Mouse (Mus musculus): ENCODE results near the gene Prickle4. TPM values are rescaled to one million over a fixed set of nuclear protein-coding genes. Genes with fewer than 3 reads are reported as not detected.

Gene Prickle4
- polyA plus RNA-seq, 1 experiment: not detected

GRCm38 (mm10) chr17:47710036-47710435 lies 15.5 kb upstream of the Prickle4 start:
- Histone ChIP-seq H3K4me1 (ENCODE audit: control insufficient read depth, insufficient read depth, low read length) (peaks cover 5% of the 10 kb centered on the region; the same call in 1 of the 2 replicates), H3K27ac (ENCODE audit: insufficient read depth, low read depth, low read length) (no peak overlapping the region), H3K4me3 (ENCODE audit: insufficient read depth, low read depth, low read length) (no peak overlapping the region)
- WGBS: 87% methylated on average over 3 of the region's 3 CpGs
- no peak for TF ChIP-seq CTCF (IDR thresholded peaks at IDR 0.05; ENCODE audit: insufficient read depth, low read depth, low read length)
- TF ChIP-seq POLR2A (IDR thresholded peaks at IDR 0.05; ENCODE audit: insufficient read depth, low read depth, low read length): no peak

GRCm38 (mm10) chr17:47708972-47709371 lies 14.4 kb upstream of the Prickle4 start:
- Histone ChIP-seq H3K4me1 (ENCODE audit: control insufficient read depth, insufficient read depth, low read length) (peaks cover 5% of the 10 kb centered on the region; the same call in 1 of the 2 replicates), H3K4me3 (ENCODE audit: insufficient read depth, low read depth, low read length) (no peak overlapping the region), H3K27ac (ENCODE audit: insufficient read depth, low read depth, low read length) (no peak overlapping the region)
- TF ChIP-seq CTCF (IDR thresholded peaks at IDR 0.05; ENCODE audit: insufficient read depth, low read depth, low read length): no peak
- no peak for TF ChIP-seq POLR2A (IDR thresholded peaks at IDR 0.05; ENCODE audit: insufficient read depth, low read depth, low read length)
- WGBS: 78% methylated on average over 4 of the region's 4 CpGs

DNA sequence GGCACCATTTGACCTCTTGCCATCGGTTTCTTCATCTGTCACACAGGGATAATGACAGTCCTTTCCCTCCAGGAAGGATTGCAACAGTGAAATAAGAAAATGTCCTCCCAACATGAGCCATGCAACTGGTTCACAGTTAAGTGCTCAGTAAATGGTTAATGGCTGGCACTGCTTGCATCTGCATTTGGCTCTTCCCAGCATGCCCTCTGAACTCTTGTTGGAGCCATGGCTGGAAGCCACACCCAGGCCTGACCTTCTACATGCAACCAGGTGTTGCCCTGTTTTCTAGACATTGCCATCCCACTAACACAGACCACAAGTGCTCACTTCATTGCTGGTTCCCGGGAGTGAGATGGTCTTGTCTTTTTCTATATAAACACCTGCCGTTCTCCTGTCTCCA lies 13.4 kb upstream of the Prickle4 start:
- H3K4me3 ChIP-seq (ENCODE audit: insufficient read depth, low read depth, low read length): no peak overlapping the region
- peaks cover 2% of the 10 kb centered on the region; the same call in 1 of the 2 replicates for H3K4me1 ChIP-seq (ENCODE audit: control insufficient read depth, insufficient read depth, low read length)
- H3K27ac ChIP-seq (ENCODE audit: insufficient read depth, low read depth, low read length): no peak overlapping the region
- TF ChIP-seq CTCF (IDR thresholded peaks at IDR 0.05; ENCODE audit: insufficient read depth, low read depth, low read length) (no peak), POLR2A (IDR thresholded peaks at IDR 0.05; ENCODE audit: insufficient read depth, low read depth, low read length) (no peak)
- 82% methylated on average over 3 of the region's 3 CpGs for WGBS

DNA sequence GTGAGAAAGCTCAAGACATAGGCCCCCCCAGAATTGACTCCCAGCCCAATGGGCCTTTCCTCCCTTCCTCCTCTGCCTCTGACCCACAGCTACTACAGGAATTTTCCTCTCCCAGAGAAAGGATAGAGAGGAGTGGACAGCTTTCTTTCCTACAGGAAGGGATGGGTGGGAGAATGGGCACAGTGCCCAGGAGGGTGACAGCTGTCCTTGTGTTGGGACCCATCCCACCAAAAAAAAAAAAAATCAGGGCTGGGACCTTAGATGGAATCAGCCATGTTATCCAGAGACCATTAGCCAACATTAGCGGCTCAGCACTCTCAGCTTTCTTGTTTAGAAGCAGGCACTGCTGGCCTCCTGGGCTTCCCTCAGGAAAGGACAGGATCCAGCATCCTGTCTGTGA lies 11.7 kb upstream of the Prickle4 start:
- H3K4me1 ChIP-seq (ENCODE audit: control insufficient read depth, insufficient read depth, low read length): peaks cover 5% of the 10 kb centered on the region; the same call in 1 of the 2 replicates
- TF ChIP-seq CTCF (IDR thresholded peaks at IDR 0.05; ENCODE audit: insufficient read depth, low read depth, low read length) (no peak), POLR2A (IDR thresholded peaks at IDR 0.05; ENCODE audit: insufficient read depth, low read depth, low read length) (no peak)
- 74% methylated on average over 1 of the region's 1 CpGs for whole genome bisulfite sequencing
- no peak overlapping the region for H3K4me3 ChIP-seq (ENCODE audit: insufficient read depth, low read depth, low read length)
- no peak overlapping the region for H3K27ac ChIP-seq (ENCODE audit: insufficient read depth, low read depth, low read length)

DNA sequence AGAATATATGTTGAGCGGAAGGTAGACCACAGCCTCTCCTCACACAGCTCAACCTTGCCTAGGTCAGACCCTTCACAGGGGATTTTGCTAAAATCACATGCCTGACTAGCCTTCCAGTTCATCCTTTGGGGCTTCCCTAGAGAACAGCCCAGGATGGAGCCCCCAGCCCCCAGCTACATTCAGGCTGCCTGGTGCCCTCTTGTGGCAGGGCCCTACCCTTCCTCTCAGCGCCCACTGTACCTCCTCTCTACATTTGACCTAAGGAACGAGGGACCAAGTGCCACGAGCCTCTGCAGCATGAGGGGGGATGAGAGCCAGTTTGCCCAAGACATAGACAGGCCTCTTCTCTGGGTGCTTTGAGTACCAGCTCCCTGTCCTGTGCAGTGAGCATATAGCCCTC lies 10.2 kb upstream of the Prickle4 start:
- TF ChIP-seq POLR2A (IDR thresholded peaks at IDR 0.05; ENCODE audit: insufficient read depth, low read depth, low read length) (no peak), CTCF (IDR thresholded peaks at IDR 0.05; ENCODE audit: insufficient read depth, low read depth, low read length) (no peak)
- no peak overlapping the region for H3K4me3 ChIP-seq (ENCODE audit: insufficient read depth, low read depth, low read length)
- peaks cover 5% of the 10 kb centered on the region; the same call in 1 of the 2 replicates for H3K4me1 ChIP-seq (ENCODE audit: control insufficient read depth, insufficient read depth, low read length)
- 86% methylated on average over 4 of the region's 4 CpGs for WGBS
- no peak overlapping the region for H3K27ac ChIP-seq (ENCODE audit: insufficient read depth, low read depth, low read length)

DNA sequence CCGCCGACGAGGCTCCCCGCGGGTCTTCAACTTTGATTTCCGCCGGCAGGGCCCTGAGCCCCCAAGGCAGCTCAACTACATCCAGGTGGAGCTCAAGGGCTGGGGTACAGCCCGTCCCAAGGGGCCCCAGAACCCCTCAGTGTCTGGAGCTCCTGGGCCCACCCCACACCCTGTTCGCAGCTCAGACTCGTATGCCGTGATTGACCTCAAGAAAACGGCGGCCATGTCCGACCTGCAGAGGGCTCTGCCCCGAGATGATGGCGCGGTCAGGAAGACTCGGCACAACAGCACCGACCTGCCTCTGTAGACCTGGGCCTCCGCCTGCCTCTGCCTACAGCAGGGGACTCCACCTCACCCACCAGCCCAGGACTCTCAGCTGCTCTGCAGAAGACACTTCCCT lies 9.0 kb upstream of the Prickle4 start:
- 61% methylated on average over 20 of the region's 20 CpGs for WGBS
- H3K4me3 ChIP-seq (ENCODE audit: insufficient read depth, low read depth, low read length): no peak overlapping the region
- no peak for TF ChIP-seq POLR2A (IDR thresholded peaks at IDR 0.05; ENCODE audit: insufficient read depth, low read depth, low read length)
- TF ChIP-seq CTCF (IDR thresholded peaks at IDR 0.05; ENCODE audit: insufficient read depth, low read depth, low read length): no peak
- no peak overlapping the region for H3K27ac ChIP-seq (ENCODE audit: insufficient read depth, low read depth, low read length)
- H3K4me1 ChIP-seq (ENCODE audit: control insufficient read depth, insufficient read depth, low read length): peaks cover 5% of the 10 kb centered on the region; the same call in 1 of the 2 replicates

DNA sequence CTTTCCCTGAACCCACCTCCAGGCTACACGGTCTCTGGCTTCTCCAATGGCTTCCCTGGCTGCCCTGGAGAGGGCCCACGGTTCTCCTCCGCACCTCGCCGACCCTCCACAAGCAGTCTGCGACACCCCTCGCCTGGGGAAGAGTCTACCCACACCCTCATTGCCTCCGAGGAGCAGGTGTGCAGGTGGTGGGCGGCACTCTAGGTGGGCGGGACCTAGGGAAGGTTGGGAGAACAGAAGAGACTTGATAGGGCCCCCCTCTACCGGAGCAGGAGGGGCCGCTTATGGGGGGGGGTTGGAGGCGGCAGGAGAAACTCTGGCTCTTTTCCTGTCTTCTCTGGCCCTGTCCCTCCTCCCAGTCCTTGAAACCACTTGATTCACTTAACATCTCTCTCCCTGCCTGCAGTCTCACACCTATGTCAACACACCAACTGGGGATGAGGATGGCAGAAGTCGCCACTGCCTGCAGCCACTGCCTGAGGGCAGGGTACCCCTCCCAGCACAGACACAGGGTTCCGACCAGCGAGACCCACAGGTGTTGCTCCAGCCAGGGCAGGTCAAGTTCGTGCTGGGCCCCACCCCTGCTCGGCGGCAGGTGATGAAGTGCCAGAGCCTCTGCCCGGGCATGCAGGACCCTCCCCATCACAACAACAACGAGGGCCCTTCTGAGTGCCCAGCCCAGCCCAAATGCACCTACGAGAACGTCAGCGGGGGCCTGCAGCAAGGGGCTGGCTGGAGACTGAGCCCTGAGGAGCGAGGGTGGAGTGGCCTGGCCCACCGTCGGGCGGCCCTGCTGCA lies 8.2 kb upstream of the Prickle4 start:
- no peak overlapping the region for H3K4me3 ChIP-seq (ENCODE audit: insufficient read depth, low read depth, low read length)
- WGBS: 65% methylated on average over 28 of the region's 28 CpGs
- TF ChIP-seq CTCF (IDR thresholded peaks at IDR 0.05; ENCODE audit: insufficient read depth, low read depth, low read length) (no peak), POLR2A (IDR thresholded peaks at IDR 0.05; ENCODE audit: insufficient read depth, low read depth, low read length) (no peak)
- H3K27ac ChIP-seq (ENCODE audit: insufficient read depth, low read depth, low read length): no peak overlapping the region
- peaks cover 5% of the 10 kb centered on the region; the same call in 1 of the 2 replicates for H3K4me1 ChIP-seq (ENCODE audit: control insufficient read depth, insufficient read depth, low read length)

GRCm38 (mm10) chr17:47701793-47702192 lies 7.3 kb upstream of the Prickle4 start:
- Histone ChIP-seq H3K4me3 (ENCODE audit: insufficient read depth, low read depth, low read length) (no peak overlapping the region), H3K4me1 (ENCODE audit: control insufficient read depth, insufficient read depth, low read length) (peaks cover 5% of the 10 kb centered on the region; the same call in 1 of the 2 replicates), H3K27ac (ENCODE audit: insufficient read depth, low read depth, low read length) (no peak overlapping the region)
- TF ChIP-seq CTCF (IDR thresholded peaks at IDR 0.05; ENCODE audit: insufficient read depth, low read depth, low read length) (no peak), POLR2A (IDR thresholded peaks at IDR 0.05; ENCODE audit: insufficient read depth, low read depth, low read length) (no peak)
- WGBS: 75% methylated on average over 9 of the region's 9 CpGs

- peaks cover 10% of the 10 kb centered on the region for H3K4me1 ChIP-seq (ENCODE audit: control insufficient read depth, insufficient read depth, low read length)
- H3K27ac ChIP-seq (ENCODE audit: insufficient read depth, low read depth, low read length): no peak overlapping the region
- 87% methylated on average over 2 of the region's 2 CpGs for WGBS
- TF ChIP-seq CTCF (IDR thresholded peaks at IDR 0.05; ENCODE audit: insufficient read depth, low read depth, low read length): no peak
- TF ChIP-seq POLR2A (IDR thresholded peaks at IDR 0.05; ENCODE audit: insufficient read depth, low read depth, low read length): no peak
- H3K4me3 ChIP-seq (ENCODE audit: insufficient read depth, low read depth, low read length): no peak overlapping the region
Observed at GRCm38 (mm10) chr17:47699055-47699454, 4.5 kb upstream of the Prickle4 start.

Measured in olfactory bulb, adult 2 months (tissue).